Mouse (Mus musculus): ENCODE results near the gene Rabgap1l.
"Not testable (repeated sequence)": the region's sequence is repeated elsewhere in the genome, so short reads cannot be mapped to it uniquely, and the experiment has no call there.

Gene Rabgap1l

DNA sequence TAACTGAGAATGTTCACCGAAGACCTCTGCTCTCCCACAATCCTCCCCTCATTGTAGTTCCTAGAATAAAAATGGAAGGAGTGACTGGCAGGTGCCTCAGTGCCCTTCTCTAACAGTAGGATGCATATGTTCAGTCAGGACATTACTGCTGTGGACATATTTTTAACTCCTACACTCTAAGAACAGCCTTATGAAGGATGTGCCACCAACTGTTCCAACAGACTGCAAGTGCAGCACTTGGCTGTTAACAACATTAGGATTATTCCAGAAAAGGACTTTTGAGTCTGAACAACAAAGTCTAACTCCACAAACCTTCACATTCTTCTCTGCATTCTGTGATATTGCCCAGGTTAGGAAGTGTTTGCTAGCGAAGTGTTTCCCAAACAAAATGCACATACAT is 501.0 kb downstream of the Rabgap1l start:
- no peak for DNase-seq (ENCODE audit: extremely low spot score, low read depth, low spot score)

DNA sequence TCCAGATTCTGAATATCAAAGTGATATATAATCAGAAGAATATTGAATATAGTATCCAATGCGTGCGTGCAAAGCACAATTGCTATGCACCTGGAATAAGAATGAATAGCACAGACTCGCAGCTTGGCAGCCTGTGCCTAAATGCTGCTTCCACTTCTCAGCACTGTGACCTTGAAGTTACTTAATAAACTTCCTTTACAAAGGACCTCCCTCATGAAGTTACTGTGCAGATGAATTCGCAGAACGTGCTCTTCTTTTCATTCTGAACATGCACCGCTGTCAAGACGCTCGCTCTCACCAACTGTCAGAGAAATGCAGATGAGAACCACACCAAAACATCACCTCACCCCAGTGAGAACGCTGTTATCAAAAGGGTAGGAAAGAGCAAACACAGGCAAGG is 502.8 kb downstream of the Rabgap1l start:
- no peak for DNase-seq (ENCODE audit: extremely low spot score, low read depth, low spot score)

DNA sequence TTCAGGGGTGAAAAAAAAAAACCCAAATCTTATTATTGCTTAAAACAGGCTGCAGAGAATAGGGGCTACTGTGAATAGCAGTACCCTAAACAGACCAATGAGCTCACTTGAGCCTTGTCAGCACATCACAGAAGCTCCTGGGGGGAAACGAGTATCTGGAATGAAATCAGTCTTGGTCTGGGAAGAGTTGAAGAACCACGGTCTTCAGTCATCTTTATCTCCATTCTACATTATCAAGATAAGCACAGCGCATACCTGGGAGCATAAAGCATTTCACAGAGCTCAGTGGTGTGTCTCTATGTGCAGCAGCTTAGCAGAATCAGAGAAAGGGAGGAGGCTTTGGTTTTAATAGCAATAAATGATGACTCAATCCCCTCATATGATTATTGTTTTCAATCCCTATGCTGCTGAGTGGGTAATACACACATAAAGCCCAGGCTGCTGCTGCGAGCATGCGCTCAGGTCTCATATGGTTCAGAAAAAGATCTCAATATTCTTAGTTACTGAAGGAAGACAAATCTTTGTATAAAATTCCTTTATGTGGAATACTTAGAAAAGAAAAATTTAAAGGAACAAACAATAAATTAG is 505.9 kb downstream of the Rabgap1l start:
- DNase-seq (ENCODE audit: extremely low spot score, low read depth, low spot score), result no peak

DNA sequence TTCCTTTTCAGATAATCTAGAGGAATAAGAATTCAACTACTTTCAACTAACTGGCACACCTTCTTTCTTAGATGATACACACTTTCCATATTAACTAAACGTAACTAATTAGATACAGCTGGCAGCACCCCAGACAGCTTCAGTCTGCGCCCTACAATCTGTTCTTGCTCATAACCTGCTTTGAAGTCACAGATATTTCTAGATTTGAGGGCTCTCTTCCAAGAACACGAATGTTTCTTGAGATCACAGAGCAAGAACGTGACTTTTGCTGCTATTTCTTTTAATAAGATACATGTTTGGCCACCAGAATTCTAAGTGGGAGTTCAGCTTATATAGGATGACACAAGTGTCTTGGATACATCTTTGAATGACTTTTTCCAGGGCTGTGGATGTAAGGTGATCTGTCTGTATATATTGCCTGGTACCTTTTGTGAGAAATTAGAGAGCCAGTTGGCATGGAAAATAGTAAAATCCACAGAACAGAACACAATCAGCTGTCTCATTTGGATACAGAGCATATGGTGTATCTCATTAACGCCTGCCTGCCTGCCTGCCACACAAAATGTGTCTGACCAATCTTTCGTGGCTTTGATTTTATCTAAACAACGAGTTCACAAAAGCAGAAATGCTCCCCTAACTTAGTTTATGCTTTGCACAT is 506.5 kb downstream of the Rabgap1l start:
- DNase-seq (ENCODE audit: extremely low spot score, low read depth, low spot score), result no peak

DNA sequence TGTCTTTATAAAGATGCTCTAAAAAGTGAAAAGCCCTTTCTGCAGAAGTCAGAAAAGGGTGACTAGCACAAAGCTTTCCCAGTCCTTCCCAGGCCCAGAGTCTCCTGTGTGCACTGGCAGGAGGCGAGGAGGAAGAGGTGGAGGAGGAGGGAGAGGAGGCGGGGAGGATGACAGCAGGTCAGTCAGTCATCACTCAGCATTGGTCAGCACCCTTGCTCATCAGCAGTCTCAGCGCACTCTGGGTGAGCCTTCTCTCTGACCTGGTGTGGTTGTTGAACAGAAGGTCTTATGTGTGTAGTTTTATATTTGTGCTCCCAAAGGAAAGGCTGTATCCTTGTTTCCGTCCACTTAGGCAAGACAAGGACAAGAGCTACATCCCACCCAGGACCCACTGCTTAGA is 508.8 kb downstream of the Rabgap1l start:
- DNase-seq (ENCODE audit: extremely low spot score, low read depth, low spot score), result no peak

DNA sequence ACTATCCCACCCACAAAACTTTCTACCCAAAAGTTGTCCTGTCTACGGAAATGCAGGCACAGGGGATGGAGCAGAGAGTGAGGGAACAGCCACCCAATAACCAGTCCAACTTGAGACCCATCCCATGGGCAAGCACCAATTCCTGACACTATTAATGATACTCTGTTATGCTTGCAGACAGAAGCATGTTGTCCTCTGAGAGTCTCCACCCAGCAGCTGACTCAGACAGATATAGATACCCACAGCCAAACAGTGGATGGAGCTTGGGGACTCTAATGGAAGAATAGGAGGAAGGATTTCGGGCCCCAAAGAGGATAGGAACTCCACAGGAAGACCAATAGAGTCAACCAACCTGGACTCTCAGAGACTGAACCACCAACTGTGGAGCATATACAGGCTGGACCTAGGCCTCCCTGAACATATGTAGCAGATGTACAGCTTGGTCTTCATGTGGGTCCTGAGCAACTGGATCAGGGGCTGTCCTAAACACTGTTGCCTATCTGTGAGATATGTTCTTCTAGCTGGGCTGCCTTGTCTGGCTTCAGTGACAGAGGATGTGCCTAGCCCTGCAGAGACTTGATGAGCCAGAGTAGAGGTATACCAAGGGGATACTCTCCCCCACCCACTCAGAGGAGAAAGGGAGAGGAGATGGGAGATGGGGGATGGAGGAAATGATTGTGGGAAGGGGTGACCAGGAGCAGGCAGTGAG is 510.7 kb downstream of the Rabgap1l start:
- DNase-seq (ENCODE audit: extremely low spot score, low read depth, low spot score), result not testable (repeated sequence)

DNA sequence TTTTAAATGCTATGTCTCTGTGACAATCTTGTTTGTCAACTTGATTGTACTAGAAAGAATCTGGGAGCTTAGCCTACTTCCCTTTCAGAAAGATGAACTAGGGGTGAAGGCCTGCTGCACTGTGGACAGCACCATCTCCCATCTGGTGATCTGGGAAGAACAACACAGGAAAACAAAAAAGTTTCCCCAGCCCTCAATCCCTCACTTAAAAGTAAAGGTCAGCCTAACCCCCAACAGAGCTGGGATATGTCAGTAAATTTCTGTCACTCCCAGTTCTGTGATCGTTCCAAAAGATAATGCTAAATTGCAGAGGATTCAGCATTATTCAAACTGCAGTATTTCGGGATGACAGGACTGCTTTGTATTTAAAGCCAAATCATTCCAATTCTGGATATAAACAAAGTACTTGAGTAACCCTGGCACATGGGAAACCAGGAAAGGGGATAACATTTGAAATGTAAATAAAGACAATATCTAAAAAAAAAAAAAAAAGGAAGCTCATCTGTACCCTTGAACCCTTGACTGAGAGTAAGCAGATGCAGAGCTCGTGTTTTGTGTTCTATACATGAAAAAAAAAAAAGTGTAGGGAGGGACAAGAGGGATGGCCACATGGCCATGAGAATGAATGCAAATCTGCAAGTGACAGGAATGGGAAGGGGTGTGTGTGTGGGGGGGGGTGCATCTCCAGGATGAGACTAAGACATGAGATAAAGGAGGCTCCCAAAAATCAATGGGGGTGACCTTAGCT is 511.5 kb downstream of the Rabgap1l start:
- DNase-seq (ENCODE audit: extremely low spot score, low read depth, low spot score), result no peak

DNA sequence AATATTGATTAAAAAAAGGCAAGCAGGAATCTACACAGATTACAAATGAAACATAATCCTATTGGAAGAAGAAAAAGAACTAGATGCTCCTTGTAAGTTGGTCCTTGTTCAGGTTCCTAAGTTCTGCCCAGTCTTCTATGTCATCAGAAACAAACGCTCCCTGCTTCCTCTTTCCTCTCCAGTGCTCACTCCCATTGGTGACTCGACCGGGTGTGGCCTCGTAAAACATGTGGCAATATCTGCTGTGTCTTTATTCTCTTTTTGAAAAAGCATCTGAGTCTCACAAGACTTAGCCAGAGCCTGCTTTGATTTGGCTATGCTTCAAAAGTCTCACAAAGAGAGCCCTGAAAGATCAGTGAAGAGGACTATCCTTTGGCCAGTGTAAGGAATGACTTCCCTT is 512.4 kb downstream of the Rabgap1l start:
- DNase-seq (ENCODE audit: extremely low spot score, low read depth, low spot score), result no peak

DNA sequence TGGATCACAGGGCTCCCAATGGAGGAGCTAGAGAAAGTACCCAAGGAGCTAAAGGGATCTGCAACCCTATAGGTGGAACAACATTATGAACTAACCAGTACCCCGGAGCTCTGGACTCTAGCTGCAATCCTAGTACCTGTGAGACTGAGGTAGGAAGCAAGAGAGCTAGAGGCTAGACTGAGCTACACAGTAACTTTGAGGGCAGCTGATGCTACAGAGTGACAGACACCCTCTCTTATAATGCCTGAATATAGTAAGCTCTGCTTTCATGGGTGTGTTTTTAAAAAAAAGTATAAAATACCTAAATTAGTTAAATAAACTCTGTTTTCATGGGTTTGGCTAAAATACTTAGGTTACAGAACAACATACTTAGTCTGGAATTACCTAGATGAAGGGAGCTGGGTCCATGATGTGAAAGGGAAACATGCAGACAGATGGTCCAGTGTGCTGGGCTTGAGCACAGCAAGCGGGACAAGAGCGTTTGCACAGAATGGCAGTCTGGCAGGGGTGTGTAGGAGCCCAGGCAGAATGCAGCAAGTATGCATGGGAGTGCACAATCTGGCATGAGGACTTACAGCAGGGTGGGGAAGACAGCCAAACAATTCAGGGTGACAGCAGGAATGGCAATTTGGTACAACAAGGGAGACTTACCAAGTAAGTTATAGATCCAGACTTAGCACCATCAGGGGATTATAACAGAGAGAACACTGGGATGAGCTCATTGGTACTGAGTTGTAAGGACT is 514.9 kb downstream of the Rabgap1l start:
- DNase-seq (ENCODE audit: extremely low spot score, low read depth, low spot score), result no peak

DNA sequence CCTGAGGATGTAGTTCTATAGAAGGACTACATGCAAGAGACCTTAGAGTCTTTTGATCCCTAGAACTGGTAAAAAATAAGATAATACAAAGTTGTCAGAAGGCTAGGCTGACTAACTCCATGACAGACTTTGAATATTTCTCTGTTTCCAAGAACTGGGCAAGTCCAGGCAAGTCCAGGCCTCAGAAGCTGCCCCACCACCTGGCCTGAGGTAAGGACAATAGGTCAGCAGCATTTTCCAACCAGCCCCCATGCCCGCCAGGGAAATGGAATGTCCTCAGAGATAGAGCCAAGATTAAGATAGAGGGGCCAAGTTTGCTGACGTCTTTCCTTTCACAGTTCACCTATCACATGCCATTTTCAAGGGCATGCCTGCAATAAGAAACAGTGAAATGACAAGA is 517.8 kb downstream of the Rabgap1l start:
- no peak for DNase-seq (ENCODE audit: extremely low spot score, low read depth, low spot score)

DNA sequence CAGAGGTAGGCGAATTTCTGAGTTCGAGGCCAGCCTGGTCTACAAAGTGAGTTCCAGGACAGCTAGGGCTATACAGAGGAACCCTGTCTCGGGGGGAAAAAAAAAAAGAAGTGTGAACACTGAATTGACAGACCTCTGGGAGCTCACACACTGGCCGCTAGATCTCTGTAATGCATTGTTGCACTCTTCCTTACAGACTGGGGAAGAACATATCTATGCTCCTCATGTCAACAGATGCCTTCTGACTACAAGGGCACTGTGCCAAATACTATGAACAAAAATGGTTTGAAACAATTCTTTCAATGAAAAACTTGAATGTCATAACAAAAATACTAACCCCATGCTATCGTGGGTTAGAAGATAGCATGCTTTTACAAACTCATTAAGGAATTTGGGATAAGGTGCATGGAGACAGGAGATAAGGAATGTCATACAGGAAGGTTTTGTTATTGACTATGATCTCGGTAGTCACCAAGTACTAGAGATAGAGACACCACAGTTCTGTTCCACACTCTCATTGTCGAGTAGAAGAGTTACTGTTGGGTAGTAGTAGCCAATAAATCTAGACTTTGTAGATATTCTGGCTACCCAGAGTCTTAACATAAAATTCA is 519.8 kb downstream of the Rabgap1l start:
- no peak for DNase-seq (ENCODE audit: extremely low spot score, low read depth, low spot score)

DNA sequence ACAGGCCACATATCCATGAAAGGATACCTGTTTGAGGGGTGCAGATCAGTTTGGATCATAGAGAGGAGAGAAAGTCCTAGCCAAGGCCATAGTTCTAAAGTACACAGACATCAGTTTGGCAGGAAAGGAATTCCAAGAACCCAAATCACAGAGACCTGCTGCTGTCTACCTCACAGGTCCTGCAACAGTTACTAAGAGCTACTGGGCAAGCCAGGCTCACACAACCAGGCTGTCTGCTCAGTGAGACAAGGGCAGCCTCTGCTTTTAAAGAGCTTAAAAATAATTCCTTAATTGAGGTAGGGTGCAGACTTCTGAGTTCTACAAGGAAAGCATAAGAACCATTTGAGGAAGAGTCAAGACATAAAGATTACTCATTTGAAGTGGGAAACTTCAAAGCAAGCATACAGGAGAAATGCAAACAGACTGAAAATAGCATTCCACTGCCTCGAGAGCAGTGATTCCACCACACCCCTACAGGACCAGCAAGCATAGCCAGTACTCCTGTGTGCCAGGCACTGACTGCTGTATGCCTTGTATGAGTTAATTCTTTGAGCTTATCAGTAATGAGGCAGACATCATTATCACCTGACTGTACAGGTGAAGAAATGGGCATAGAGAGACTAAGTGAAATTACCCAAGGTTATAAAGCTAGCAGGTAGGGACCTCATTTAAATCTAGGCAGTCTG is 521.6 kb downstream of the Rabgap1l start:
- DNase-seq (ENCODE audit: extremely low spot score, low read depth, low spot score), result no peak

DNA sequence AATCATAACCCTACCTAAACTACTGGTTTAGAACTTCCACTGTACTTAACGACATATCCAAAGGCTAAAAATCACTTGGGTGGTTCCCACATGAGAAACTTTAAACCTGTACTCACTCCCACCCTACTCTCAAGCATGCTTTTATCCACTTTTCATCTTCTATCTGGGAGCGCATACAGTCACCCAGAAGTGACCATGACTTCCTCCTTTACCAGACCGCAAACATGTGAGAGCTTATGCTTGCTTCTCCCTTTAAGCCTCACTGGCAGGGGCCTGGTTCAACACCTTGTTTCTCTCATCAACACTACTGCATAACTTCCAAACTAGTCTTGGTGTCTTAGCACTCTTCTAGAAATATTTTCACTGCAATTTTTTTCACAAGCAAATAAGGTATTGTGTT is 524.7 kb downstream of the Rabgap1l start:
- no peak for DNase-seq (ENCODE audit: extremely low spot score, low read depth, low spot score)

DNA sequence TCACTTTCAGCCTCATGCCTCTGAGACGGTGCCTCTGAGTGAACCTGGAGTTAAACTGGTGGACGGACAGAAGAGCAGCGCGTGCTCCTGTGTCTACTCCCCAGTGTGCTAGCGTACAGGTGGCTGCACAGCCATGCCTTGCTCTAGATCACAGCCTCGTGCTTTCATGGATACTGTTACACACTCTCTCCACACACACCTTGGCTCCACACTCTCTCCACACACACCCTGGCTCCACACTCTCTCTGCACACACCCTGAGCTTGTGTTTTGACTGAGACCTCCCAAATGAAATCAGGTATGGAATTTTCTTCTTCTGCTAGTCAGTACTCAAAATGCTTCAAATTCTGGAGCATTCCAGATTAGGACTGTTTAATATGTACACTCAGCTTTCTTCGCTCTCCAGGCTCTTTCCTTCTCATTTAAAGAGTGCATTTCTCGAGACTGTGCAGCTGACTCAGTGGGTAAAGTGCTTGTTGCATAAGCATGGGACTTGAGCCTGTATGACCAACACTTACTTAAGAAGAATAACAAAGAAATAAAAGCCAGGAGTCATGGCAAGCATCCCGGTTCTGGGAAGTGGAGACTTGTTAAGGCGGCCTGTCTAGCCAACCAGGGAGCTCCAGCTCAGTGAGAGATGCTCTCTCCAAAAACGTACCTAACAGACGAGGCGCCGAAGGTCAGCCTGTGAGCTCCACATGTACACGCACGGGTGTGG is 529.2 kb downstream of the Rabgap1l start:
- no peak for DNase-seq (ENCODE audit: extremely low spot score, low read depth, low spot score)

DNA sequence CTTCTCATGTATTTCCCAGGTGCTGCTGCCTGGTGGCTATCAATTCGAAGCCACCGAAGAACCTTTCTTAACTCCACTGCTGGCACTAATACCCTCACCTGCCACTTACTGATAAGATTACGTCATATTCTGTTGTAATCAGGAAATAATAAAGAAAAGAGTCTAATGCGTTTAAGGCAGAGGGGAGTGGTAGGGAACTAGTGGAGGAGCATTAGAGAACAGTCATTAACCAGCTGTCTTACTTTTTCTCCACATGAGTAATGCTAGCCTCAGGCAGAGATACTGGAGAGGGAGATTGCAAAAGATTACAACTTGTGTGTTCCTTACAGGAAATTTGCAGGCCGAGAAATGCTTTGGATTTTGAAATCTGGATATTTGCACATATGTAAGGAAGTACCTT is 530.0 kb downstream of the Rabgap1l start:
- no peak for DNase-seq (ENCODE audit: extremely low spot score, low read depth, low spot score)

DNA sequence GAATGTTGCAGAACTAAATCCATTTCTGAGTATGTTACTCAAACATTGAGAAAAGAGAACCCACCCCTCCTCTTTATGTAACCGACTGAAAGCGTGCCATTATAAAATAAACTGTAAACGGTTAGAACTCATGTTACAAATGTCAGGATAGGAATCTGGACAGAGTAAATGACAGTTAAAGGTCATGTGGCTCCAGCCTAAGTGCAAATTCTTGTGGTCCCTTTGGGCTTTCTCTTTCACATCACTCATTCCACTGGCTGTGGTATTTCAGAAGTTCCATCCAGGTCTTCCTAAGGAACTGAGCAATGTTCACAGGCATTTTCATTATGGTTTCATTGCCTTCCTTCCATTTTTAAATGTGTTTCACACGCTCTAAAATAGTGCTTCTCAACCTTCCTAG is 530.6 kb downstream of the Rabgap1l start:
- DNase-seq (ENCODE audit: extremely low spot score, low read depth, low spot score), result no peak

DNA sequence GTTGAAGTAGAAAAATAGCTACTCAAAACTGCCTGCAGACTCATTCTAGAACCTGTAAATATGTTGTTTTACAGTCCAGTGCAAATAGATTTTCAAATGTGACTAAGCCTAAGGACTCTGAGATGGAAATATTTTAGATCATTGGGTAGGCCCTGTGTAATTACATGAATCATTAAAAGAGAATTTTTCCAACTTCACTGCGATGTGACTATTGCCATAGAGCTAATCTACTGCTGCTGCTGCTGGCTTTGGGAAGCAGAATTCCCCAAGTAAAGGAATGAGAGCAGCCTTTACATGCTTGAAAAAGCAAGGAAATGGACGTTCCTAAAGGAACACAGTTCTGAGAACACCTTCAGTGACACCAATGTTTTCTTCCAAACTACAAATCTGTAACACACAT is 531.2 kb downstream of the Rabgap1l start:
- no peak for DNase-seq (ENCODE audit: extremely low spot score, low read depth, low spot score)

DNA sequence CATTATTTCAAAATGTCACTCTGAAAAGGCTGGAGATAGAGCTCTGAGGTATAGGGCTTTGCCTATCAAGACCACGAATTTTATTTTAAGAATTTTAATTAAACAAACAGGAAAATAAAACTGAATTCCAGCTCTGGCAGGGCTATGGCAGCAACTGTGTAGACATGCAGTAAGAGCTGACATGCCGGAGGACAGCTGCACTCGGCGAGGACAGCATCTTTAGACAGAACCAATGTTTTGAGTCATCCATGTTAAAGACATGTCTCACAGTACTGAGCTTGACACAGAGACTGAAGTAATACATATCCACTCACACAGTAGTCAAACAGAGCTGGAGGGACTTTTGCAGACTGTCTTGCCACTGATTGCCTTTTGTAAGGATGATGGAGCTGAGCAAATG is 532.4 kb downstream of the Rabgap1l start:
- no peak for DNase-seq (ENCODE audit: extremely low spot score, low read depth, low spot score)

DNA sequence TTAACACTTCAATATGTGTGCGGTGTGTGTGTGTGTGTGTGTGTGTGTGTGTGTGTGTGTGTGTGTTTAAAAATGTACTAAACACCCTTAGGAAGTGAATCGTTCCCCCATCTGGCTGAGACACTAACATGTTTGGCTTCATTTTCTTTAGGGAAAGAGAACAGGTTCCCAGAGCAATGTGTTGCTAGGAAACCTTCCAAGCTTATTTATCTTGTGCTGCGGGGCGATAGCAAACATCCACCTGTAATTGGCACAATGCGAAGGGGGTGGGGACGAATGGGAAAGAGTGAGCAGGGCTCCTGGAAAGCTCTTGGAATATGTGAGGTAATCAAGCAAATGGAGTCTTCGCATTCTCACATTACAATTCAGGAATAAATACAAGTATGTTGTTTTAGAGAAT is 533.1 kb downstream of the Rabgap1l start:
- no peak for DNase-seq (ENCODE audit: extremely low spot score, low read depth, low spot score)

DNA sequence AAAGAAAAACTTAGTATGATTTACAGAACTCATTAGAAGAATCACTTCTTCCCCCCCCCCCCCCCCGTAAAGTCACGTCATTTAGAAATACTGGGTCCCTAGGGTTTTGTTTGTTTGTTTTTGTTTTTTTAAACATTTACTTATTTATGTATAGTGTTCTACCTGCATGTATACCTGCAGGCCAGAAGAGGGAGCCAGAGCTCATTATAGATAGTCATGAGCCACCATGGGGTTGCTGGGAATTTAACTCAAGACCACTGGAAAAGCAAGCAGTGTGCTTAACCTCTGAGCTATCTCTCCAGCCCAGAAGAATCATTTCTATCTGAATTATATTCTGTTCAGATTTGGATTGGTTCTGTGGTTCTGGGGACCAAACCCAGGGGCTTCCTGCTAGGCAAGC is 539.9 kb downstream of the Rabgap1l start:
- no peak for DNase-seq (ENCODE audit: extremely low spot score, low read depth, low spot score)

All from hindlimb bud, embryonic 11.5 days (tissue).